Mouse (Mus musculus): ENCODE data around the gene Insr. TPM values are rescaled to one million over a fixed set of nuclear protein-coding genes. Genes with fewer than 3 reads are reported as not detected.

Insr gene
- polyA plus RNA-seq, 2 experiments = 12.2 to 32.7 TPM

GRCm38 (mm10) chr8:3211456-3211855 is 68.0 kb downstream of the Insr start:
- no peak overlapping the region for H3K9ac ChIP-seq (ENCODE audit: low read depth, low read length, severe bottlenecking)
- TF ChIP-seq POLR2A (IDR thresholded peaks at IDR 0.05; ENCODE audit: borderline replicate concordance, extremely low read depth, insufficient read depth, insufficient read length) = no peak
- H3K27ac ChIP-seq (replicated peaks; ENCODE audit: low read depth, low read length) = no peak overlapping the region
- DNase-seq (ENCODE audit: low spot score) (no peak), ATAC-seq (ENCODE audit: low FRiP score, low read depth) (no peak)
- WGBS = 79% methylated on average over 9 of the region's 9 CpGs
- no peak overlapping the region for H3K4me2 ChIP-seq (replicated peaks; ENCODE audit: low read depth, low read length, severe bottlenecking)
- H3K4me3 ChIP-seq (replicated peaks; ENCODE audit: low read length) = no peak overlapping the region
- H3K27me3 ChIP-seq (ENCODE audit: control insufficient read depth, insufficient read depth, low read length) = no peaks in the 10 kb centered on the region
- 0 out of 2 replicates have a peak, but pooled peaks cover 2% of the 10 kb centered on the region for H3K36me3 ChIP-seq (ENCODE audit: control insufficient read depth, insufficient read depth, low read length)
- no peaks in the 10 kb centered on the region for H3K9me3 ChIP-seq (ENCODE audit: control insufficient read depth, low read length)
- H3K4me1 ChIP-seq (ENCODE audit: control insufficient read depth, insufficient read depth, low read length) = peaks cover 6% of the 10 kb centered on the region; the same call in 1 of the 2 replicates

GRCm38 (mm10) chr8:3209960-3210359 is 69.5 kb downstream of the Insr start:
- 0 out of 2 replicates have a peak, but pooled peaks cover 7% of the 10 kb centered on the region for H3K36me3 ChIP-seq (ENCODE audit: control insufficient read depth, insufficient read depth, low read length)
- 87% methylated on average over 3 of the region's 3 CpGs for WGBS
- H3K4me3 ChIP-seq (replicated peaks; ENCODE audit: low read length) = no peak overlapping the region
- no peak for DNase-seq (ENCODE audit: low spot score)
- ATAC-seq (ENCODE audit: low FRiP score, low read depth) = no peak
- H3K4me2 ChIP-seq (replicated peaks; ENCODE audit: low read depth, low read length, severe bottlenecking) = no peak overlapping the region
- no peaks in the 10 kb centered on the region for H3K27me3 ChIP-seq (ENCODE audit: control insufficient read depth, insufficient read depth, low read length)
- no peak for TF ChIP-seq POLR2A (IDR thresholded peaks at IDR 0.05; ENCODE audit: borderline replicate concordance, extremely low read depth, insufficient read depth, insufficient read length)
- H3K4me1 ChIP-seq (ENCODE audit: control insufficient read depth, insufficient read depth, low read length) = peaks cover 5% of the 10 kb centered on the region; the same call in 1 of the 2 replicates
- H3K9ac ChIP-seq (ENCODE audit: low read depth, low read length, severe bottlenecking) = no peak overlapping the region
- H3K27ac ChIP-seq (replicated peaks; ENCODE audit: low read depth, low read length) = no peak overlapping the region
- no peaks in the 10 kb centered on the region for H3K9me3 ChIP-seq (ENCODE audit: control insufficient read depth, low read length)

DNA sequence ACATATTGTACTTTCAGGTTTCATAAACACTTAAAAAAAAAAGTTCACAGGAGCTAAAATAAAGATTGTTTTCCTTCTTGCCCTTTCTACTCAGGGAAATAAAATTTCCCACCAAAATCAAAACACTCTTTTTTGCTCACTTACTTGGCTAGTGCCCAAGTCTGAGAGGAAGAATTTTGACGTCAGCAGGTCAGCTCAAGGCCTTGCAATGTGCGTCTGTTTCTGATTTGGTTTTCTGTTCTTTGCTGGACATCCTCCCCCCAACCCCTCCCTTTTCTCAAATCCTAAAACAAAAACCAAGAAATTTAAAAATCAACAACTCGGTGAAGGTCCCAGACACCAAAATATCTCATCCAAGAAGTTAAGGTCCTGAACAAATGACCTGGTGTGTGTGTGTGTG is 70.1 kb downstream of the Insr start:
- Histone ChIP-seq H3K4me3 (replicated peaks; ENCODE audit: low read length) (no peak overlapping the region), H3K4me2 (replicated peaks; ENCODE audit: low read depth, low read length, severe bottlenecking) (no peak overlapping the region), H3K27me3 (ENCODE audit: control insufficient read depth, insufficient read depth, low read length) (no peaks in the 10 kb centered on the region), H3K27ac (replicated peaks; ENCODE audit: low read depth, low read length) (no peak overlapping the region), H3K36me3 (ENCODE audit: control insufficient read depth, insufficient read depth, low read length) (peaks cover 14% of the 10 kb centered on the region; the same call in 1 of the 2 replicates), H3K4me1 (ENCODE audit: control insufficient read depth, insufficient read depth, low read length) (peaks cover 5% of the 10 kb centered on the region; the same call in 1 of the 2 replicates), H3K9ac (ENCODE audit: low read depth, low read length, severe bottlenecking) (no peak overlapping the region), H3K9me3 (ENCODE audit: control insufficient read depth, low read length) (no peaks in the 10 kb centered on the region)
- peak; percentile 74 for DNase-seq (ENCODE audit: low spot score)
- no peak for TF ChIP-seq POLR2A (IDR thresholded peaks at IDR 0.05; ENCODE audit: borderline replicate concordance, extremely low read depth, insufficient read depth, insufficient read length)
- WGBS = 27% methylated on average over 3 of the region's 3 CpGs
- ATAC-seq (ENCODE audit: low FRiP score, low read depth) = 0 out of 2 replicates have a peak, but pooled peaks have one; percentile 53

DNA sequence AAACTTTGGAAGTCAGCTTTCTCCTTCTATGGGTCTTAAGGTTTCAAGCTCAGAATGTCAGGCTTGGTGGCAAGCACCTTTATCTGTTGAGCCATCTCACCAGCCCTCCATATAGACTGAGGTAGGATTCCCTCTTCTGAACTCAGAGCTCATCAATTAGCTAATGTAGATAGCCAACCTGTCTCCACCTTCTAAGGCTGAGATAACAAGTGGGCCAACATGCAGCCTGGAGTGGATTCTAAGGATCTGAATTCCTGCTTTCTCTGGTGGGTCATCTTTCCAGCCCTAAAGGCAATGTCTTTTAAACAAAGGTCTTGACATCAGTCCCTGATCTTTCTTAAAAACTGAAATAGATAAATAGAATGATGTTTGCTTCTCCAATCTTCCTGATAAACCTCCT is 70.7 kb downstream of the Insr start:
- Histone ChIP-seq H3K4me2 (replicated peaks; ENCODE audit: low read depth, low read length, severe bottlenecking) (no peak overlapping the region), H3K4me3 (replicated peaks; ENCODE audit: low read length) (no peak overlapping the region), H3K4me1 (ENCODE audit: control insufficient read depth, insufficient read depth, low read length) (peaks cover 5% of the 10 kb centered on the region; the same call in 1 of the 2 replicates), H3K9me3 (ENCODE audit: control insufficient read depth, low read length) (no peaks in the 10 kb centered on the region), H3K9ac (ENCODE audit: low read depth, low read length, severe bottlenecking) (no peak overlapping the region), H3K27me3 (ENCODE audit: control insufficient read depth, insufficient read depth, low read length) (no peaks in the 10 kb centered on the region), H3K36me3 (ENCODE audit: control insufficient read depth, insufficient read depth, low read length) (peaks cover 19% of the 10 kb centered on the region; the same call in 1 of the 2 replicates), H3K27ac (replicated peaks; ENCODE audit: low read depth, low read length) (no peak overlapping the region)
- no peak for DNase-seq (ENCODE audit: low spot score)
- no peak for ATAC-seq (ENCODE audit: low FRiP score, low read depth)
- TF ChIP-seq POLR2A (IDR thresholded peaks at IDR 0.05; ENCODE audit: borderline replicate concordance, extremely low read depth, insufficient read depth, insufficient read length) = no peak

DNA sequence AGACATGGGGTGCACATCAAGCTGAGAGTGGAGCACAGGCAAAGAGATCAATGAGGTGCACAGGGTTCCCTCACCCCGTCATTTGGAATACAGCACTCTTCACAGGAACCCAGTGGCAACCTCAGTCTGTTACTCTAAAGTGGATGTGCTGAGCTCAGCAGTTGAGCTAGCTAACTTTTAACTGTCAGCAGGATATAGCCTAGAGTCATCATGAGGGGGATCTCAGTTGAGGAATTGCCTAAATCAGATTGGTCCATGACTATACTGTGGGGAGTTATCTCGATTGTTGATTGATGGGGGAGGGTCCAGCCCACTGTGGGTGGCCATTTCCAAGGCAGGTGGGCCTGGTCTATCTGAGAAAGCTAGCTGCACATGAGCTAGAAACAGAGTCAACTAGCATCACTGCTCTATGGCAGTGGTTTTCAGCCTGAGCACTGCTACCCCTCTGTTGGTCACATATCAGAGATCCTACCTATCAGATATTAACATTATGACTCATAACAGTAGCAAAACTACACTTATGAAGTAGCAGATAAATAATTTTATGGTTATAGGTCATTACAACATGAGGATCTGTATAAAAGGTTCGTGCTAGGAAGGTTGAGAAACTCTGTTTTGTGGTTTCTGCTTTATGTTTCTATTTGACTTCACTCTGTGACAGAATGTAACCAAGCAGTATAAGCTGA is 74.5 kb downstream of the Insr start:
- Histone ChIP-seq H3K27me3 (ENCODE audit: control insufficient read depth, insufficient read depth, low read length) (no peaks in the 10 kb centered on the region), H3K9me3 (ENCODE audit: control insufficient read depth, low read length) (no peaks in the 10 kb centered on the region), H3K4me3 (replicated peaks; ENCODE audit: low read length) (no peak overlapping the region), H3K4me2 (replicated peaks; ENCODE audit: low read depth, low read length, severe bottlenecking) (no peak overlapping the region), H3K36me3 (ENCODE audit: control insufficient read depth, insufficient read depth, low read length) (peaks cover 34% of the 10 kb centered on the region), H3K4me1 (ENCODE audit: control insufficient read depth, insufficient read depth, low read length) (peaks cover 5% of the 10 kb centered on the region; the same call in 1 of the 2 replicates), H3K9ac (ENCODE audit: low read depth, low read length, severe bottlenecking) (no peak overlapping the region), H3K27ac (replicated peaks; ENCODE audit: low read depth, low read length) (no peak overlapping the region)
- no peak for ATAC-seq (ENCODE audit: low FRiP score, low read depth)
- DNase-seq (ENCODE audit: low spot score) = no peak
- WGBS = 94% methylated on average over 3 of the region's 3 CpGs
- TF ChIP-seq POLR2A (IDR thresholded peaks at IDR 0.05; ENCODE audit: borderline replicate concordance, extremely low read depth, insufficient read depth, insufficient read length) = no peak
